Mouse (Mus musculus): ENCODE measurements around the gene Arhgap45. TPM values are rescaled to one million over a fixed set of nuclear protein-coding genes. Genes with fewer than 3 reads are reported as not detected.

Arhgap45 gene
- polyA plus RNA-seq, 1 experiment = 0.53 TPM

DNA sequence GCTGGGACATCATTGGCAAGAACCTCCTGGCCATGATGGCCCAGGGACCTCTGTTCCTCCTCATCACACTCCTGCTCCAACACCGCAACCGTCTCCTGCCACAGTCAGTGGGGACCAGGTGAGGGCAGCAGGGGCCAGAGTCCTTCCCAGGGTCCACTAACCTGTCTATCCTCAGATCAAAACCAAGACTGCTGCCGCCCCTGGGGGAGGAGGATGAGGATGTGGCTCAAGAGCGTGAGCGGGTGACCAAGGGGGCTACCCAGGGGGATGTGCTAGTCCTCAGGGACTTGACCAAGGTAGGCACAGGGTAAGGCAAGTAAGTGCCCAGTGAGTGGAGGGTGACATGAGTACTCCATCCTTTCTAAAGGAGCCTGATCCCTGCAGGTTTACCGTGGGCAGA lies 4.7 kb upstream of the Arhgap45 start:
- no peaks in the 10 kb centered on the region for H3K27me3 ChIP-seq (ENCODE audit: control insufficient read depth, insufficient read depth, insufficient read length)

DNA sequence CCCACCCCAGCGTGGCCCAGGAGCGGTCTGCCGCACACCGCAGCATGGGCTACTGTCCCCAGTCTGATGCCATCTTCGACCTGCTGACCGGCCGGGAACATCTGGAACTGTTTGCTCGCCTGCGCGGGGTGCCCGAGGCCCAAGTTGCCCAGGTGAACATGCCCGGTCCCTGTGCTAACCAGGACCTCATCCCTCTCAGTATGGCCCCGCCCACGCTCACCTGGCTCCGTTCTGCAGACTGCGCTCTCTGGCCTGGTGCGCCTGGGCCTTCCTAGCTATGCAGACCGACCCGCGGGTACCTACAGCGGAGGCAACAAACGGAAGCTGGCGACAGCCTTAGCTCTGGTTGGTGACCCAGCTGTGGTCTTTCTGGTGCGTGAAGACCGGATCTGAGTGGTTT lies 2.8 kb upstream of the Arhgap45 start:
- TF ChIP-seq SRF (IDR thresholded peaks at IDR 0.05; ENCODE audit: control insufficient read depth, insufficient read length, low read depth) = no peak
- no peak for TF ChIP-seq E2F4 (IDR thresholded peaks at IDR 0.05; ENCODE audit: insufficient read depth)
- TF ChIP-seq MYOD1 (IDR thresholded peaks at IDR 0.05; ENCODE audit: control insufficient read depth in 1 of 3, insufficient read length in 2 of 3, low read depth in 2 of 3) = no peak
- TF ChIP-seq MAX (IDR thresholded peaks at IDR 0.05; ENCODE audit: low read depth) = no peak
- no peaks in the 10 kb centered on the region for H3K79me2 ChIP-seq (ENCODE audit: control insufficient read depth, insufficient read depth)
- no peak overlapping the region for H3ac ChIP-seq (ENCODE audit: control insufficient read depth, insufficient read length)
- H3K27me3 ChIP-seq (ENCODE audit: control insufficient read depth, insufficient read depth, insufficient read length) = no peaks in the 10 kb centered on the region
- H3K36me3 ChIP-seq (ENCODE audit: control insufficient read depth, insufficient read depth) = peaks cover 17% of the 10 kb centered on the region
- no peak overlapping the region for H3K4me3 ChIP-seq
- H3K4me2 ChIP-seq (ENCODE audit: low read depth) = no peak overlapping the region

More for the DNA sequence above, 4.7 kb upstream of the Arhgap45 start:
- H3K79me2 ChIP-seq (ENCODE audit: control insufficient read depth, insufficient read depth) = no peaks in the 10 kb centered on the region
- H3ac ChIP-seq (ENCODE audit: control insufficient read depth, insufficient read length) = no peak overlapping the region
- peaks cover 17% of the 10 kb centered on the region for H3K36me3 ChIP-seq (ENCODE audit: control insufficient read depth, insufficient read depth)
- TF ChIP-seq MYOG (IDR thresholded peaks at IDR 0.05; ENCODE audit: control insufficient read depth in 1 of 3, insufficient read depth in 1 of 3, insufficient read length in 2 of 3, low read depth in 2 of 3) (no peak), CEBPB (IDR thresholded peaks at IDR 0.05; ENCODE audit: insufficient read depth, poor library complexity, severe bottlenecking) (no peak), E2F4 (IDR thresholded peaks at IDR 0.05; ENCODE audit: insufficient read depth) (no peak), TCF3 (IDR thresholded peaks at IDR 0.05; ENCODE audit: insufficient read length, low read depth) (no peak), MAX (IDR thresholded peaks at IDR 0.05; ENCODE audit: low read depth) (no peak), MYOD1 (IDR thresholded peaks at IDR 0.05; ENCODE audit: control insufficient read depth in 1 of 3, insufficient read length in 2 of 3, low read depth in 2 of 3) (no peak), REST (IDR thresholded peaks at IDR 0.05; ENCODE audit: insufficient read depth, insufficient read length) (no peak), SRF (IDR thresholded peaks at IDR 0.05; ENCODE audit: control insufficient read depth, insufficient read length, low read depth) (no peak), TCF12 (IDR thresholded peaks at IDR 0.05; ENCODE audit: insufficient read depth, poor library complexity, severe bottlenecking) (no peak), POLR2AphosphoS2 (IDR thresholded peaks at IDR 0.05; ENCODE audit: insufficient read length, low read depth) (no peak), USF1 (IDR thresholded peaks at IDR 0.05; ENCODE audit: low read depth) (no peak), POLR2A (IDR thresholded peaks at IDR 0.05; ENCODE audit: insufficient read length, low read depth) (no peak)
- no peak overlapping the region for H3K4me3 ChIP-seq
- no peak overlapping the region for H3K4me2 ChIP-seq (ENCODE audit: low read depth)

GRCm38 (mm10) chr10:80014484-80015290 lies 1.8 kb upstream of the Arhgap45 start:
- peaks cover 17% of the 10 kb centered on the region for H3K36me3 ChIP-seq (ENCODE audit: control insufficient read depth, insufficient read depth)
- H3ac ChIP-seq (ENCODE audit: control insufficient read depth, insufficient read length) = no peak overlapping the region
- TF ChIP-seq CEBPB (IDR thresholded peaks at IDR 0.05; ENCODE audit: insufficient read depth, poor library complexity, severe bottlenecking) (no peak), MAX (IDR thresholded peaks at IDR 0.05; ENCODE audit: low read depth) (no peak), TCF3 (IDR thresholded peaks at IDR 0.05; ENCODE audit: insufficient read length, low read depth) (no peak), TCF12 (IDR thresholded peaks at IDR 0.05; ENCODE audit: insufficient read depth, poor library complexity, severe bottlenecking) (no peak), MYOD1 (IDR thresholded peaks at IDR 0.05; ENCODE audit: control insufficient read depth in 1 of 3, insufficient read length in 2 of 3, low read depth in 2 of 3) (no peak), USF1 (IDR thresholded peaks at IDR 0.05; ENCODE audit: low read depth) (no peak), REST (IDR thresholded peaks at IDR 0.05; ENCODE audit: insufficient read depth, insufficient read length) (no peak), E2F4 (IDR thresholded peaks at IDR 0.05; ENCODE audit: insufficient read depth) (no peak), MYOG (IDR thresholded peaks at IDR 0.05; ENCODE audit: control insufficient read depth in 1 of 3, insufficient read depth in 1 of 3, insufficient read length in 2 of 3, low read depth in 2 of 3) (no peak), SRF (IDR thresholded peaks at IDR 0.05; ENCODE audit: control insufficient read depth, insufficient read length, low read depth) (no peak), POLR2AphosphoS2 (IDR thresholded peaks at IDR 0.05; ENCODE audit: insufficient read length, low read depth) (no peak), POLR2A (IDR thresholded peaks at IDR 0.05; ENCODE audit: insufficient read length, low read depth) (no peak)
- no peaks in the 10 kb centered on the region for H3K79me2 ChIP-seq (ENCODE audit: control insufficient read depth, insufficient read depth)
- H3K4me2 ChIP-seq (ENCODE audit: low read depth) = no peak overlapping the region
- no peak overlapping the region for H3K4me3 ChIP-seq
- H3K27me3 ChIP-seq (ENCODE audit: control insufficient read depth, insufficient read depth, insufficient read length) = no peaks in the 10 kb centered on the region

DNA sequence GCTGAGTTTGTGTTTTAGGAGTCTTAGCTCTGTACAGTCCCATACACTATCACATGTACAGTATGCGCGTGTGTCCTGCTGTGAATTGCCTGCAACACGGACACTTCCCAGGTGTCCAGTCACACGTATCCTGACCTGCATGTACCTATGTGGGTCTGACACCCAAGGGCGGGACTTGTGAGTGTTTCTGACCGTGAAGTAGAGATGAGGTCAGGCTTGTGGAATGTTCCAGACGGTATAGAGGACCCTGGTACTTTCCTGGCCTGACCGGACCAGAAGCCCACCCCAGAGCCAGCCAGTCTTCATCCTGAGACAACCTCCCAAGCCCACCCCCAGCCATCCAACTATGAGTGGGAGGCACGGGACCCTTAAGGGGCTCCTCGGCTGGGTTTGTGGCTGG lies 870 bp upstream of the Arhgap45 start:
- Histone ChIP-seq H3K27me3 (ENCODE audit: control insufficient read depth, insufficient read depth, insufficient read length) (no peaks in the 10 kb centered on the region), H3K36me3 (ENCODE audit: control insufficient read depth, insufficient read depth) (peaks cover 12% of the 10 kb centered on the region)

More for the DNA sequence above, 870 bp upstream of the Arhgap45 start:
- no peak for TF ChIP-seq POLR2AphosphoS2 (IDR thresholded peaks at IDR 0.05; ENCODE audit: insufficient read length, low read depth)
- no peak for TF ChIP-seq E2F4 (IDR thresholded peaks at IDR 0.05; ENCODE audit: insufficient read depth)
- no peak for TF ChIP-seq CEBPB (IDR thresholded peaks at IDR 0.05; ENCODE audit: insufficient read depth, poor library complexity, severe bottlenecking)
- no peak for TF ChIP-seq MYOD1 (IDR thresholded peaks at IDR 0.05; ENCODE audit: control insufficient read depth in 1 of 3, insufficient read length in 2 of 3, low read depth in 2 of 3)
- TF ChIP-seq TCF12 (IDR thresholded peaks at IDR 0.05; ENCODE audit: insufficient read depth, poor library complexity, severe bottlenecking) = no peak
- no peak for TF ChIP-seq SRF (IDR thresholded peaks at IDR 0.05; ENCODE audit: control insufficient read depth, insufficient read length, low read depth)
- no peak for TF ChIP-seq POLR2A (IDR thresholded peaks at IDR 0.05; ENCODE audit: insufficient read length, low read depth)
- TF ChIP-seq REST (IDR thresholded peaks at IDR 0.05; ENCODE audit: insufficient read depth, insufficient read length) = no peak
- no peak for TF ChIP-seq USF1 (IDR thresholded peaks at IDR 0.05; ENCODE audit: low read depth)
- no peak for TF ChIP-seq TCF3 (IDR thresholded peaks at IDR 0.05; ENCODE audit: insufficient read length, low read depth)
- TF ChIP-seq MYOG (IDR thresholded peaks at IDR 0.05; ENCODE audit: control insufficient read depth in 1 of 3, insufficient read depth in 1 of 3, insufficient read length in 2 of 3, low read depth in 2 of 3) = no peak
- no peaks in the 10 kb centered on the region for H3K79me2 ChIP-seq (ENCODE audit: control insufficient read depth, insufficient read depth)
- H3K4me2 ChIP-seq (ENCODE audit: low read depth) = no peak overlapping the region
- H3K4me3 ChIP-seq = no peak overlapping the region
- no peak overlapping the region for H3ac ChIP-seq (ENCODE audit: control insufficient read depth, insufficient read length)

Measured in myocyte (in vitro differentiated cells).